Mouse (Mus musculus) right cerebral cortex, postnatal 36 days (tissue): ENCODE results near the gene Xpo6.

ENCODE experiments used
- DNase-seq, 2 experiments: peaks; one replicate each; pipeline ENCODE4 v3.0.0; 2022; ENCODE audit warnings: low spot score in 2 of 2, mixed read lengths in 1 of 2

The Xpo6 gene

GRCm38 (mm10) chr7:126194175-126194574, 6.1 kb downstream of the Xpo6 start:
- DNase-seq, result no peak

GRCm38 (mm10) chr7:126191471-126191870, 8.8 kb downstream of the Xpo6 start:
- DNase-seq, result no peak

- DNase-seq, result no peak
Measured at GRCm38 (mm10) chr7:126189517-126189916, 10.8 kb downstream of the Xpo6 start.

- DNase-seq, result no peak
Measured at GRCm38 (mm10) chr7:126185999-126186398, 14.3 kb downstream of the Xpo6 start.

- no peak for DNase-seq
Measured at GRCm38 (mm10) chr7:126183583-126183982, 16.7 kb downstream of the Xpo6 start.

- DNase-seq, result no peak
Measured at GRCm38 (mm10) chr7:126181487-126181886, 18.8 kb downstream of the Xpo6 start.

GRCm38 (mm10) chr7:126180956-126181355, 19.3 kb downstream of the Xpo6 start:
- no peak for DNase-seq

GRCm38 (mm10) chr7:126178804-126179203, 21.5 kb downstream of the Xpo6 start:
- no peak for DNase-seq

GRCm38 (mm10) chr7:126175999-126176398, 24.3 kb downstream of the Xpo6 start:
- DNase-seq, result no peak

GRCm38 (mm10) chr7:126175456-126175855, 24.8 kb downstream of the Xpo6 start:
- no peak for DNase-seq

GRCm38 (mm10) chr7:126174863-126175262, 25.4 kb downstream of the Xpo6 start:
- DNase-seq, result no peak

GRCm38 (mm10) chr7:126172001-126172400, 28.3 kb downstream of the Xpo6 start:
- DNase-seq, result no peak

GRCm38 (mm10) chr7:126168584-126168983, 31.7 kb downstream of the Xpo6 start:
- no peak for DNase-seq

GRCm38 (mm10) chr7:126167426-126167825, 32.9 kb downstream of the Xpo6 start:
- no peak for DNase-seq

GRCm38 (mm10) chr7:126166571-126166970, 33.7 kb downstream of the Xpo6 start:
- DNase-seq, result no peak

- DNase-seq, result no peak
Measured at GRCm38 (mm10) chr7:126158238-126158637, 42.1 kb downstream of the Xpo6 start.

GRCm38 (mm10) chr7:126155746-126156145, 44.6 kb downstream of the Xpo6 start:
- no peak for DNase-seq

- DNase-seq, result no peak
Measured at GRCm38 (mm10) chr7:126154731-126155130, 45.6 kb downstream of the Xpo6 start.

- no peak for DNase-seq
Measured at GRCm38 (mm10) chr7:126152324-126152723, 48.0 kb downstream of the Xpo6 start.

- no peak for DNase-seq
Measured at GRCm38 (mm10) chr7:126146156-126146555, 54.1 kb downstream of the Xpo6 start.

- no peak for DNase-seq
Measured at GRCm38 (mm10) chr7:126144364-126144763, 55.9 kb downstream of the Xpo6 start.

- no peak for DNase-seq
Measured at GRCm38 (mm10) chr7:126137850-126138249, 62.5 kb downstream of the Xpo6 start.

- DNase-seq, result no peak
Measured at GRCm38 (mm10) chr7:126135391-126135790, 64.9 kb downstream of the Xpo6 start.

- DNase-seq, result no peak
Measured at GRCm38 (mm10) chr7:126134634-126135321, 65.5 kb downstream of the Xpo6 start.
